Mouse (Mus musculus) hematopoietic stem cell, adult 5-6 weeks (primary cell): ENCODE measurements at regions not wholly inside any gene's neighbourhood (a gene's known extent, or its start where the extent isn't known, plus 50 kb on each side); places are given as distances from the start of the nearest gene placed in this dataset.

ENCODE experiments used
- ATAC-seq, 2 experiments: fragments of 125-278 bp in 1 of 2; replicated peaks in 1 of 2; 2 replicates each; pipeline ENCODE4 v1.8.0; 2016 to 2017; ENCODE audit warnings: inconsistent platforms in 2 of 2, mild to moderate bottlenecking in 2 of 2, moderate number of reproducible peaks in 2 of 2, low read depth in 1 of 2, moderate TSS enrichment in 1 of 2; ENCODE audit not compliant: low FRiP score in 2 of 2, poor library complexity in 2 of 2, severe bottlenecking in 2 of 2, insufficient read depth in 1 of 2, low TSS enrichment in 1 of 2

DNA sequence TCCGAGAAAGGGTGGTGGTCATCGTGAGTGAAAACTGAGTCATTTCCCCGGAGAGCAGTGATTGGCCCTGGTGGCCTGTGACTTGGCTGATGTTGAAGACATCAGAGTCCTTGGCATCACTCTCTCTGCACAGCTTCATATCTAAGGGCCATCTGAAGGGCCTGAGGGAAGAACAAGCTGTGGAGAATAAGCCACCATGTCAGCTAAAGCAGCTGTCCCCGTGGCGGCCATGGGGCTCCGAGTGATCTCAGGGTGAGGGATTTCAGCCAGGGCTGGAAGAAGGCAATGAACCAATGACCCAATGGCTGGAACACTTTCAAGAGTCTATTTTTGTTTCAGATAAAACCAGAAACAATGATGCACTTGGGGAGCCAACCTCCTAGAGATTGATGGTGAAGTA, 62.2 kb downstream of the Ttc32 start:
- ATAC-seq, result no peak

DNA sequence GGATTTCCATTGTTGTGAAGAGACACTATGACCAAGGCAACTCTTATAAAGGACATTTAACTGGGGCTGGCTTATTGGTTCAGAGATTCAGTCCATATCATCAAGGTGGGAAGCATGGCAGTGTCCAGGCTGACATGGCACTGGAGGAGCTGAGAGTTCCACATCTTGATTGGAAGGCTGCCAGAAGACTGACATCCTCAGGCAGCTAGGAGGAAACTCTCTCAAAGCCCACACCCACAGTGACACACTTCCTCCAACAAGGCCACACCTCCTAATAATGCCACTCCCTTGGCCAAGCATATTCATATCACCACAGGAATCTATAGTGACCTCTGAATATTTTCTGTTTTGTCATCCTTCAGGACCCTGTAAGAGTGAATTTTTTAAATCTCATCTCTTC, 65.3 kb downstream of the Ttc32 start:
- no peak for ATAC-seq

DNA sequence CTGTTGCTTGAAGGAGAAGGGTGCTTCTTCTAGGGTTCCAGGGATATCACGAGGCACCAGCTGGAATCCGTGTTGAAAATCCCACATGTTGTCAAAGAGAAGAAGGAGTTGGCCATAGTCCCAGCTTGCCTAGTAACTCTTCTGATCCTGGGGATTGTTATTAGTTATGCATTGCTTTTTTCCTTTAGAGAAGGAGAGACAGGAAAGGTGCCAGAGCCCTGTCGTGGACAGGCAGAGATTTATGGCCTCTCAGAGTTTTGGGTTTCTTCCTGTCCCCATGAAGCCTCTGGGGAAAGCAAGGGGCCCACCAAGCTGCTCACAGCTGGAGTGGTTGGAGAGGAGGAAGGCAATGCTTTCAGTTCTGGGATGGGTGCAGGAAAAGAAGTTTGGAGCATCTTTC, 76.6 kb downstream of the Ttc32 start:
- ATAC-seq, result no peak

DNA sequence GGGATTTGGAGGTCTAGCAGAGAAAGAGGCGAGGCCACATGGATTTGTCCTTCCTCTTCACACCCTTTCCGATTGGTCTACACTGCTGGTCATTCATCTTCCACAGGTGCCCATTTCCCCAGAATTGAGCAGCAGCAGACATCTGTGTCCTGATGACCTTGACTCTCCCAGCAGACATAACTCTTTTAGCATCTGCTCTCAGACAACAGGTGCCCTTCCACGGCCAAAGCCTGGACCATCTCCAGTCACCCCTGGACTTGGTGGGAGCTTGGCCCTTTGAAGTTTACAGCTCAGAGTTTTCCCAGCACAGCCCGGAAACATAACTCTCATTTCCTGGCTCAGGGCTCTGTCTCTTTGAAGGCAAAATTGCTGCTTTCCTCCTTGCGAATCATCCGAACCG, 80.0 kb downstream of the Ttc32 start:
- ATAC-seq, result no peak

DNA sequence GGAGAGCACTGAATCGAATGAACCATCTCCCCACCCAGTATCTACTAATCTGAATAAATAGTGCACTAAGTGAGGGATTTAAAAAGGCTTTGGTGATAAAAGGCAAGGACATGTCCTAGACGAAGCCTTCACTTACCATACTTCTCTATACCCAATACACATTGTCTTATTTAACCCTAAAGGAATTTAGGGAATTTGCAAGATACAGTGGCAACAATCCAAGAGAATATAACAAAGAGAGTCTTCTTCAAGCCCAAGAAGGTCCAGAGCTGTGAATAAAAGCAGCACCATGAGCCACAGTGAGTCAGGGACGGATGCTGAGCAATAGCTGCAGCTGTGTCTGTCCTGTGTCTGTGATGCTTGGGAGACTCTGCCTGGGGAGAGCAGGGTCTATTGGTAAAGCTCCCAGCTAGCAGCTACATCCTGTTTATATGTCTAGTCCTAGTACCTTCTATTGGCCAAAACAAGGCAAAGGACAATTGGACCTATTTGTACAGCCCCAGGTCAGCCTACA, 82.4 kb downstream of the Ttc32 start:
- ATAC-seq, result no peak

DNA sequence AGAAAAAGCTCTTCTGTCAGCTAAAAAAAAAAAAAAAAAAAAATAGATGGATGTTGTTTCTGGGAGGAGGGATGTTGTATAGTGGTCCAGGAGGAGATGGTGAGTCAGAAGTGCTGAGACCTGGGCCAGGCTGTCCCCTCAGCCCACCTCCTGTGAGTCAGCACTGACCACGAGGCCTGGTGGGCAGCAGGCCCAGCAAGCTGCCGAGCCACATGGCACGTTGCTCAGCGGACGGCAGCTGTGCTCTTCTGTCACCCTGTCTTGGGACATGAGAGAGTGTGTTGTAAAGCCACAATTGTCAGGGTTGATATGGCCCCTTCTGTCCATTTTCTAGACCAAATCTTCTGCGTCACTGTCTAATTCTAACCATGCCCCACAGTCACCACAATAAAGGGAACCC, 83.9 kb downstream of the Ttc32 start:
- ATAC-seq, result no peak

- no peak for ATAC-seq
These were observed 84.3 kb downstream of the Ttc32 start for GRCm38 (mm10) chr12:9114061-9114460.

- no peak for ATAC-seq
These were observed 88.8 kb downstream of the Ttc32 start for GRCm38 (mm10) chr12:9118576-9118975.

- ATAC-seq, result no peak
These were observed 98.2 kb downstream of the Ttc32 start for GRCm38 (mm10) chr12:9127931-9128550.

GRCm38 (mm10) chr12:9128581-9129275, 98.9 kb downstream of the Ttc32 start:
- ATAC-seq, result no peak

DNA sequence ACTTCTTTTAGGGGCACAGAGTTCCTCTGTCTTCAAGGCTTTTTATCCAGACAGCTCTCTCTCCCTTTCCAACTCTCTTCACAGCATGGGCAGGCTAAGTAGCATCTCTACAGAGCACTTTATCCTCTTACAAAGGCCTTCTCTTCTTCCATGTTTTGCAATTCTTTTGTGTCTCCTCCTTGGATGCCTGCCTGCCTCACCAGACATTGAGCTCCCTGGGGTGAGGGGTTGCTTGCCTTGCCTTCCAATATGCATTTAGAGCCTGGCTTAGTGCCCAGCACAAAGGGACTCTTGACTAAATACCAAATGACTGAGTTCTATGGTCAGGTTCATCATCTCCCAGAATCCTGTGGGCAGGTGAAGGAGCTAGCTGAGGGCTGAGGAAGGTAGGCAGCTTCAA, 102.8 kb downstream of the Ttc32 start:
- no peak for ATAC-seq

DNA sequence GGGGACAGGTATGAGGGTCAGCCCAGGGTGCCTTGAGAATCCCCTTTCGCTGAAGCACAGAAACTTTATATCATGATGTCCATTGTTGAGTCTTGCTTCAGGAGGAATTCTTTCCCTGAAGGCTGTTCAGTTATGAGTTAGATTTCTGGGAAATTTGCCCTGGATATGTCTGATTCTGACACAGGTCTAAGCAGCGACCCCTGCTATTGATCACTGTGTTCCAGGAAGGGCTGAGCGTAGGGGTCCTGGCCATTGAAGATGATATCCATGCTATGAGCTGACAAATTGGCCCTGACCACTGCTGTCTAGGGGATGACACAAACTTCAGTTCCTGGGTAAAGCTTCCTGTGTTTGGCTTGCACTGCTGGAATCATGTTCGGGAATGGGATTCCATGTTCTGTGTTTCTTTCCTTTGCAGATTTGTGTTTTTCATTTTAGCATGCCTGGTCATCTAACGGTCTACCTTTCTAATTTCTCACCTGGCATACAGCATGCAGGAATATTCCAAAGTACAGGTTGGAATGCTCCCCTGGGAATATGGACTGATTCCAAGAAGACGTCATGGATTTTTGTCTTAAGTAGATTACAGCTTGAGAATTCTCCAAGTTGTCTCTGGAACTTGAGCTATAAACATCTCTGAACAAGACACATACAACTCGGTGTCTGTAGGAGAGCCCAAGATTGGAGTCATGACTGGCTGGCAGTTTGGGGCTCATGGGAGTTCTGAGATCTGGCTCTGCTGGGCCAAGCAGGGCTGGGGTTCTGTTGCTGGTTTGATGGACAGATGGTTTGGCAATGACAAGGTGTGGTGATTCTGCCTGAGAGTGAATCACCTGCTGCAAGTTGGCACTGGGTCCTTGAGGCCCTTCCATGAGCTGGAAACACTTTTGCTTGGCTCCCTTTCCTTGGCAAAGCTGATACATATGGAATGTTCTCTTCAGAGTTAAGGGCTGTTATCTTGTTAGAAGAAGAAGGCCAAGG, 104.4 kb downstream of the Ttc32 start:
- ATAC-seq, result no peak

GRCm38 (mm10) chr12:9151001-9151400, 121.2 kb downstream of the Ttc32 start:
- no peak for ATAC-seq

- ATAC-seq, result no peak
These were observed 121.6 kb downstream of the Ttc32 start for GRCm38 (mm10) chr12:9151426-9151825.

GRCm38 (mm10) chr12:9154491-9154890, 124.7 kb downstream of the Ttc32 start:
- ATAC-seq, result no peak

DNA sequence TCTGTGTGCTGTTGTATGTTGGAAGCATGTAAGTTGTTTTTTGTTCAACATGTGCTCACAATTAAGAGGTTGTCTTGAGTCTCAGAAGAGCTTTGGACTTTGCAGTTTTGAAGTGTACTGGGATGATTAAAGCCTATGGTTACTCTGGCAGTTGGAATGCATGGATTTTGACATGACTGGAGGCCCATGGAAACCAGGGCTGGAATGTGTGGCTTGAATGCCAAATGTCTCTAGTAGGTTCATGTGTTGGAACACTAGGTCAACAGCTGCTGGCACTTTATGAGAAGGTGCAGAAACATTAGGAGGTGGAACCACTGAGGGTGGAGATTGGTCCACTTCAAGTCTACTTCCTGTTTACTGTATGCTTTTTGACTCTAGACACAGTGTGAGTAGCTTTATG, 127.0 kb downstream of the Ttc32 start:
- no peak for ATAC-seq

DNA sequence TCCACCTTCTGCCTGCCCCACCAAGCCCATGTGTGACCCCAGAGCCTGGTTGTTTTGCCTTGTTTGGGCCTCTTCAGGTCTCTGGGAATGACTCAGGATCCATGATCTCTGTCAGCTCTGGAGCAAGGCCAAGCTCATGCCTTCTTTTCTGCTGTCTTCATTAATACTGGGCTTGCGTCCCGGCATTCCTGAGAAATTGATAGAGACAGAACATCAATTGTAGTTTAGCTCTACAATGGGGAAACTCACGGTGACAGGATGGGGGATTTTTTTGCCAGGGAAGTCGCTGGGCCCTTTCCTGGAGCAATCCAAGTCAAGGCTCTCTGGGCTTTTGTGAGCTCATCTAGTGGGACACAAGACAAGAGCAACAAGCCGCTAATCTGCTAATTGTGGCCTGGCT, 129.0 kb downstream of the Ttc32 start:
- no peak for ATAC-seq

DNA sequence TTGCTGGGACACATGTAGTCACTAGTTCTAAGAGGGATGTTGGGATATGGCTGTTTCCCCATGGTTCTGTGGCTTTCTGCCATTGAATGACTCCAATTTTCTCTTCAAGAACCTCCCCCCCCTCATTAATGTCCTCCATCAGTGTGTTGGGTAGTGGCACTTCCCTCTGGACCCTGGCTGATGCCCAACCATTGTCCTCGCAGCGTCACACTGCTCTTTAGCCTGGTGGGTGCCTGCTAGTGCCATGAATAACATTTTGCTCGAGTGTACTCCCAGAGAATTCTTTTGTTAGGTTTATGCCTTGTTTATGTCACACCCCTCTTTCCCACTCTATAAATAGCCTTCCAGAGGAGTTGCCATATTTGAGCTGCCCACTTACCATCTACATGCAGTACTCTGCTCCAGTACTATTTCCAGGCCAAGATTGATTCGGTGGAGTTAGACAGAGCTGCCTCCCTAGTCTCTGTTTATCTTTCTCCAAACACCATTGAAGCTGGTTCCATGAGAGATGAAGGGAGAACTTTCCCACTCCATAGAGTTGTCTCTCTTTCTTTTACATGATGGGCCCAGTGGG, 135.7 kb downstream of the Ttc32 start:
- ATAC-seq, result no peak
